Comparison of ENCODE assay signal across 5 mouse cellular contexts in the genomic region with DNA sequence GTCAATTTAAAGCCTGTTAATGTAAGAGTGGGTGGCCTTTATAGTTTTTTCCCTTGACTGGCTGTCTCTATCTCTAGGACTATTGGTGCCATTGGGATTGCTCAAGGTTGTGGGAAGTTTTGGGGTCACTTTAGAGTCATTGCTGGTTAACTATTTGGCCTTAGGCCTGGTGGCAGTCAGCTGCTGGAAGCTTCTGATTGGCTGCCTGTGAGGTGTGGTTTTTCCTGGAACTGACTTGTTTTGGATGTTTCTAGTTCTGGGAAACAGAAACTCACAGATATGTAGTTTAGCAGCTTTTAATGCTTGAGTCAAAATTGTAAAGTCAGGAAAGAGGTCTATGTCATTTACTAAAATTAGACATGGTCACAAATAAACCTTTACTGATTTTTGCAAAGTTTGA.
A peak's percentile ranks its signal among the peaks of the same experiment; 100 is the strongest.
DNase-seq lines count a peak whose midpoint lies in the region; ATAC-seq and TF ChIP-seq lines count a peak whose summit lies in the region.
"Not testable (repeated sequence)": the region's sequence is repeated elsewhere in the genome, so short reads cannot be mapped to it uniquely, and the experiment has no call there.

No protein-coding gene starts in this region.

- not testable (repeated sequence) for H3K27ac ChIP-seq in liver, embryonic 12.5 days

- not testable (repeated sequence) for TF ChIP-seq CTCF in G1E (IDR thresholded peaks at IDR 0.05; ENCODE audit: low read depth, low read length)

- not testable (repeated sequence) for H3K9ac ChIP-seq in liver, embryonic 12.5 days

- ATAC-seq in G1E (ENCODE audit: extremely low read depth, insufficient number of reproducible peaks, low FRiP score, poor library complexity, severe bottlenecking), result peak; percentile 40
- ATAC-seq in activated CD4-positive, CD25-positive, alpha-beta regulatory T cell, adult 4 months, result peak; percentile 46
- ATAC-seq in granulocyte monocyte progenitor cell, adult 5-6 weeks (replicated peaks; ENCODE audit: poor library complexity, severe bottlenecking), result peak; percentile 58
- ATAC-seq in liver, embryonic 12.5 days, result peak; percentile 58
- ATAC-seq in megakaryocyte, adult 5-6 weeks (ENCODE audit: poor library complexity, severe bottlenecking), result peak; percentile 43

- H3K4me1 ChIP-seq in G1E (ENCODE audit: insufficient read depth, low read depth, low read length); liver, embryonic 12.5 days: not testable (repeated sequence)

- not testable (repeated sequence) for H3K4me2 ChIP-seq in liver, embryonic 12.5 days

- DNase-seq in G1E (ENCODE audit: low spot score), result not testable (repeated sequence)

- H3K4me3 ChIP-seq in G1E (ENCODE audit: low read depth, low read length); liver, embryonic 12.5 days: not testable (repeated sequence)

- H3K36me3 ChIP-seq in G1E (replicated peaks); liver, embryonic 12.5 days: not testable (repeated sequence)

- H3K9me3 ChIP-seq in G1E (replicated peaks); liver, embryonic 12.5 days (replicated peaks): not testable (repeated sequence)

- not testable (repeated sequence) for H3K27me3 ChIP-seq in G1E (ENCODE audit: insufficient read depth, low read length); liver, embryonic 12.5 days (replicated peaks)
